Mouse (Mus musculus): ENCODE measurements at regions not wholly inside any gene's neighbourhood (a gene's known extent, or its start where the extent isn't known, plus 50 kb on each side); places are given as distances from the start of the nearest gene placed in this dataset.

DNA sequence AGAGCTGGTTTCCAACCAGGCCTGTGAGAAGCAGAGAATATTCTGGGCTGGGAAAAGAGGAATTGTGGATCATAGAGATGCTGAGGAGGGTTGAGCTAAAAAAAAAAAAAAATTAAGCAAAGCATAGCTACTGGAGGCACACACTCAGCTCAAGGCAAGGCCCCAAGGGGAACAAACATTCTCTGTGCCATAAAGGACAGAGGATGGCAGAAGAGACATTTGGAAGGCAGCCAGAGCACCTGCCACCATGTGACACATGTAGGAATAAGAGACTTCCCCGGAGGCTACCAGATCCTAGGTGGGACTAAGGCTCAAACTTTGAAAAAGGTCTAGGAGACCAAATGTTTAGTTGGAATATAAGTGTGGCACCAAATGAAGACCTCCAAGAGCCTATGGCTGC, 96.4 kb upstream of the Gm26657 start:
- H3K9me3 ChIP-seq = no peaks in the 10 kb centered on the region
- no peaks in the 10 kb centered on the region for H3K36me3 ChIP-seq
- DNase-seq (ENCODE audit: low spot score) = no peak
- H3K4me3 ChIP-seq = no peak overlapping the region
- H3K27ac ChIP-seq = no peak overlapping the region
- H3K4me1 ChIP-seq = peaks cover 25% of the 10 kb centered on the region
- no peaks in the 10 kb centered on the region for H3K27me3 ChIP-seq (ENCODE audit: insufficient read depth, poor library complexity, severe bottlenecking)
- 78% methylated on average over 1 of the region's 1 CpGs for WGBS

DNA sequence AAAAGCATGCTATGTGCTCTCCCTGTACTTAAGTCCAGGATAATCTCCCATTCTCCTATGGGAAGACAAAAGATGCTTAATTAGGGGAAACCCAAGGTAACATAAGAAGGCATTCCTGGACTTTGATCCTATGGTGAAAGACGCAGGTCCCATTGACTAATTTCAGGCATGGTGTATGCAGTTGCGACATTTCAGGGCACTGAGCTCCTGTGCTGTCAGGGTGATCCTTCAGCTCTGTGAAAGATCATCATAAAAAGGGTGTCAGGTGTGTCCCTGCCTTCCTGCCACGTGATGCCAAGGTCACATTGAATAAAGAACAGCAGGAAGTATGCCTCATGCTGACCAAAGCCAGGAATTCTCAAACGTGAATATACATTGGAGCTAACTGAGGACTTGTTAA, 100.2 kb upstream of the Gm26657 start:
- DNase-seq (ENCODE audit: low spot score) = no peak
- WGBS = 54% methylated on average over 4 of the region's 4 CpGs
- Histone ChIP-seq H3K9me3 (no peaks in the 10 kb centered on the region), H3K4me1 (peaks cover 25% of the 10 kb centered on the region), H3K27ac (no peak overlapping the region), H3K36me3 (no peaks in the 10 kb centered on the region), H3K4me3 (no peak overlapping the region), H3K27me3 (ENCODE audit: insufficient read depth, poor library complexity, severe bottlenecking) (no peaks in the 10 kb centered on the region)

DNA sequence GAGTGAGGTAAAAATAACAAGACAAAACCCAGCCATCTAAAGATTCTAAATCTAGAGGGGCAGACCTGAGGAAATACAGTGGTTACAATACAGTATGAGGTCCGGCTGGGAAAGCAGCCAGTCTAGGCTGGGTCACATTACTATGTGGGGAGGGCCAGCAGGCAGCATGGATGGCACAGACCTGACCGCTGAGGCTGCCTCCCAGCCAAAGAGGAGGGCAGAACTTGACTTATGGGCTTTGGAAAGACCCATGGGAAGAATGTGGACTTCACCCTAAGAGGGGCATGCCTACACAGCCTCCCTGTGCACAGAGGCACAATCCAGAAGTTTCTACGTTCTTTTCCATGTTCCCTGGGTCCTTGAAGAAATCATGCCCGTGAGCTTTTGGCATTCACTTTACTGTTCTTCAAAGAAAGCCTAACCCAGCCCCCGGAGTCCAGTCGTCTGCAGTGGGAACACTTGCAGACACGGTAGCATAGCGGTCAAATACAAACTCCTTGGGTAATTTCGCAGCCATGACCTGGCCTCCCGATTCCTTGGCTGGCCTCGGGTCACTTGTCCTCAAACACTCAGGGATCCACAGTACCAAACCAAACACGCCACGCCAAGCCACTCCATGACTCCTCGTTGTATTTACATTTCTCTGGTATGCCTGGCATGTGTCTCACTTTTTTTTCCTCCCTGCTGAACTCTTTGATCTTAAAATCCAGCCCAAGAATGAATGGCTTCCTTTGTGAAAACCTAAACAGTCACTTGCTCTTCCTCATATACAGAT, 101.0 kb upstream of the Gm26657 start:
- Histone ChIP-seq H3K27me3 (ENCODE audit: insufficient read depth, poor library complexity, severe bottlenecking) (no peaks in the 10 kb centered on the region), H3K27ac (peak overlapping the region; percentile 64), H3K4me3 (no peak overlapping the region), H3K9me3 (no peaks in the 10 kb centered on the region), H3K4me1 (peaks cover 19% of the 10 kb centered on the region), H3K36me3 (no peaks in the 10 kb centered on the region)
- 55% methylated on average over 14 of the region's 14 CpGs for WGBS
- no peak for DNase-seq (ENCODE audit: low spot score)

DNA sequence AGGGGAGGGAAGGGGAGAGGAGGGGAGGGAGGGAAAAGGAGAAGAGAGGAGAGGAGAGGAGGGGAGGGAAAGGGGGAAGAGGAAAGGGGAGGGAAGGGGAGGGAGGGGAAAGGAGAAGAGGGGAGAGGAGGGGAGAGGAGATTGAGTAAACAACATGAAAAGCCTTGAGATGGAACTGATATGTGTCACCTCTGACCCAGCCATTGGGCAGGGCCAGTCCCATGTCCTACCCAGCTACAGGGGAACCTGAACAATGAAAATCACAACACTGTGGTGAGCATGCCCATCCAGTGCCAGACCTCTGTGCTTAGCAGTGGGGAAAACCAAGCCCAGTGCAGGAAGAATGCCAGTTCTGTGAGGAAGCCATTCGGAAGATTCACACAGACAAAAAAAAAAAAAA, 103.6 kb upstream of the Gm26657 start:
- WGBS = 70% methylated on average over 1 of the region's 1 CpGs
- DNase-seq (ENCODE audit: low spot score) = no peak

DNA sequence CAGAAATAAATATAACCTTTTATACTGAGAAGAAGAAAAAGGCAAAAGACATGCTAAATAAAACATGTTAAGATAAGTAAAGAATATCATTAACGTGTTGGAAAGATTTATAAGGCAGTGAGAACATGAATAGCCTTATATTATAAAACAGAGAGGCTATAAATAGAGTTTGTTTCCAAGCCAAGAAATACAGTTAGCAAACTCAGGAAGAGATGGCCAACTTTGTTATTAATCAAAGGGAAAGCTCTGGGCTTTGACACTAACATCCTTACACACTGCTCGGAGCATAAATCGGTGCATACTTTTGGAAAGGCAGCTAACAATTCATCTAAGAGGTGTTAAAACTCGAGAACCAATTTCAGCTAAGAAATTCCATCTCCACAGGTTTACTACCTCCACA, 106.3 kb upstream of the Gm26657 start:
- Histone ChIP-seq H3K4me3 (no peak overlapping the region), H3K27ac (no peak overlapping the region), H3K4me1 (no peaks in the 10 kb centered on the region), H3K27me3 (ENCODE audit: insufficient read depth, poor library complexity, severe bottlenecking) (no peaks in the 10 kb centered on the region), H3K36me3 (no peaks in the 10 kb centered on the region), H3K9me3 (no peaks in the 10 kb centered on the region)
- no peak for DNase-seq (ENCODE audit: low spot score)
- 83% methylated on average over 4 of the region's 4 CpGs for WGBS

More for the DNA sequence above, 103.6 kb upstream of the Gm26657 start:
- Histone ChIP-seq H3K36me3 (no peaks in the 10 kb centered on the region), H3K27ac (no peak overlapping the region), H3K4me1 (peaks cover 15% of the 10 kb centered on the region), H3K4me3 (no peak overlapping the region), H3K27me3 (ENCODE audit: insufficient read depth, poor library complexity, severe bottlenecking) (no peaks in the 10 kb centered on the region), H3K9me3 (no peaks in the 10 kb centered on the region)

DNA sequence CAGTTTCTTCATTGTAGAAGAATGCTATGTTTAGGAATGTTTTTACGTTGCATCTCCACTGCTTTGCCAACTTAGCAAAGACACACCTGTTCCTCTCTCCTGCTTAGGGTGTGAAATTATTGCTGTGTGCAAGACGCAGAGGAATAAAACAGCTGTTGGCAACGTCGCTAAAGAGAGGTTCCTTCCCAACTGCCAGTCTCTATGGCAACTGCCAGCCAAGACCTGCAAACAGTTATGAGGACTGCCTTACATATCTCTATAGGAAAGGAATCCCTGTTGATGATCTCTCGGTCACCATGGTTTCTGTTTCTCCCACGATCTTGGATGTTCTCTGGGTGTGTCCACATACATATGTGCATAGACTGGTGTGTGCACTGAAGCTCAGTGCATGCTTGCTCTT, 109.6 kb upstream of the Gm26657 start:
- no peaks in the 10 kb centered on the region for H3K4me1 ChIP-seq
- no peak for DNase-seq (ENCODE audit: low spot score)
- H3K4me3 ChIP-seq = no peak overlapping the region
- no peaks in the 10 kb centered on the region for H3K27me3 ChIP-seq (ENCODE audit: insufficient read depth, poor library complexity, severe bottlenecking)
- no peak overlapping the region for H3K27ac ChIP-seq
- no peaks in the 10 kb centered on the region for H3K9me3 ChIP-seq
- H3K36me3 ChIP-seq = no peaks in the 10 kb centered on the region
- 78% methylated on average over 6 of the region's 6 CpGs for WGBS

DNA sequence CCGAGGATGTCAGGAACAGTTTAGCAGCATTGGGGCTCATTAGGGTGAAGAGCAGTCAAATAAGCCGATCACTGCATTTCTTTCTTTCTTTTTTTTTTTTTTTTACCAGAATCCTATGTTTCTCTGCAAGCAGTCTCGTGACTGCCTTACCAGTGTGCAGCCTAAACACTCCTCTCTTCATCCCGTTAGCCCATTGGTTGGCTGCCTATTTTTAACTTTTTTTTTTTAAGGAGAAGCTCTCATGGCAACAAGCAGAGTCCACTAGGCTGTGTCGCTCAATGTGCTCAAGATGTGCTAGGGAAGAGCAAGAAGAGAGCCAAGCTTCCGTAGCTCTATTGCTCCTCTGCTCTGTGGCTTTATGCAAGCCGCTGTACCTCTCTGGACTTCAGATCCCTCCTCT, 112.7 kb upstream of the Gm26657 start:
- no peaks in the 10 kb centered on the region for H3K27me3 ChIP-seq (ENCODE audit: insufficient read depth, poor library complexity, severe bottlenecking)
- H3K4me1 ChIP-seq = no peaks in the 10 kb centered on the region
- no peaks in the 10 kb centered on the region for H3K9me3 ChIP-seq
- no peak overlapping the region for H3K4me3 ChIP-seq
- no peak for DNase-seq (ENCODE audit: low spot score)
- H3K27ac ChIP-seq = no peak overlapping the region
- H3K36me3 ChIP-seq = no peaks in the 10 kb centered on the region
- 70% methylated on average over 7 of the region's 7 CpGs for WGBS

DNA sequence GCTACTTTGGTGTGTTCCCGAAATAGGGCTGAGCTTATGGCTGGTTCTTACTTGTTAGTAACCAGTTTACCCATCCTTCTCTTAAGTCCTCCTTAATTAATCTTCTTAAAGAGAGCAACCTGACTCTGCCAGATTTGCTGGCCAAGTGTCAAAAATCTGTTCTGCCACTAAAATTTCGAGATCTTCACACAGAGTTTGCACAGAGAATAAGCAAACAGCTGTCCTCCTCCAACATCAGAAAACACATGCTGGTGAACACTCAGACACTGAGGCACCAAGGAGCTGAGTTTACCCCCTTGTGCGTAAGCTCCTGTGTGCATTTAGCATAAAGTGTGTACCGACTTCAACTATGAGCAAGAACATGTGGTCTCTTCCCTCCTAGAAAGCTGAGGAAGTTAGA, 118.1 kb upstream of the Gm26657 start:
- WGBS = 82% methylated on average over 4 of the region's 4 CpGs
- no peaks in the 10 kb centered on the region for H3K36me3 ChIP-seq
- H3K27me3 ChIP-seq (ENCODE audit: insufficient read depth, poor library complexity, severe bottlenecking) = no peaks in the 10 kb centered on the region
- no peaks in the 10 kb centered on the region for H3K4me1 ChIP-seq
- H3K4me3 ChIP-seq = no peak overlapping the region
- DNase-seq (ENCODE audit: low spot score) = no peak
- H3K9me3 ChIP-seq = no peaks in the 10 kb centered on the region
- no peak overlapping the region for H3K27ac ChIP-seq

DNA sequence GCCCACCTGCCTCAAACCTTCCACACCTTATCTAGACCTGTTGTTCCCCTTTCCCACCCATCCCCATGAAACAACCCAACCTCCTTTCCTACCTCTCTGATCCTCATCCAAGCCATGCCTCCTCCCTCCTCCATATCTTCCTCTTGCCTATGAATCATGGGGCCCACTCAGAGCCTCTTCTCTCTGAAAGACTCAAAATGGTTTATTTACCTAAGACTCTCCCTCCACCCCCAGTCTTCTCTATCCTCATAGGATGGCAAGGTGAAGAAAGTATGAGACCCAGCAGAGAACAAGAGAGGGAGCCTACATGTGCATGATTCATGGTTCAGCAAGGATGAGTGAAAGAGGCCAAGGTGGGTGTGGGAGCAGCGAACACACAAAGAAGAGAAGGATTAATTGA, 118.5 kb upstream of the Gm26657 start:
- Histone ChIP-seq H3K36me3 (no peaks in the 10 kb centered on the region), H3K9me3 (no peaks in the 10 kb centered on the region), H3K4me3 (no peak overlapping the region), H3K27ac (no peak overlapping the region), H3K4me1 (no peaks in the 10 kb centered on the region), H3K27me3 (ENCODE audit: insufficient read depth, poor library complexity, severe bottlenecking) (no peaks in the 10 kb centered on the region)
- DNase-seq (ENCODE audit: low spot score) = no peak
- 97% methylated on average over 1 of the region's 1 CpGs for WGBS

DNA sequence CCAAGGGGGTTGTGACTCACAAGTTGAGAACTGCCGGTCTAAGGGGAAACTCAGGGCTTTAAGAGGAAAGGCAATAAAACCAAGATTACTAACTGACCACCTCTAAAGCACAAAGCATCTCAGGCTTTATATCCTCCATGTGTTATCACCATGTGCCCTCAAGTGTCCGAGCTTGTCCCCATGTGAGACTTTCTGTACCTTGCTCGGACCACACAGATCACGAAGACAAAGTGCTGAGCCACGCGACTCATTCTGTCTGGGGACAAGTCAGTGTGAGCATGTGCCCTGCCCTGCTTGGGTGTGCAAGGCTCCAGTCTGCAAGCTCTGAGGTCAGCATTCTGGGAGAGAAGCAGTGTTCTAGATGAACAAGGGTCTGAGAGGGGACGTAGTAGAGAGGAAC, 119.2 kb upstream of the Gm26657 start:
- Histone ChIP-seq H3K27me3 (ENCODE audit: insufficient read depth, poor library complexity, severe bottlenecking) (no peaks in the 10 kb centered on the region), H3K9me3 (no peaks in the 10 kb centered on the region), H3K27ac (no peak overlapping the region), H3K4me3 (no peak overlapping the region), H3K4me1 (no peaks in the 10 kb centered on the region), H3K36me3 (no peaks in the 10 kb centered on the region)
- WGBS = 87% methylated on average over 7 of the region's 7 CpGs
- no peak for DNase-seq (ENCODE audit: low spot score)

DNA sequence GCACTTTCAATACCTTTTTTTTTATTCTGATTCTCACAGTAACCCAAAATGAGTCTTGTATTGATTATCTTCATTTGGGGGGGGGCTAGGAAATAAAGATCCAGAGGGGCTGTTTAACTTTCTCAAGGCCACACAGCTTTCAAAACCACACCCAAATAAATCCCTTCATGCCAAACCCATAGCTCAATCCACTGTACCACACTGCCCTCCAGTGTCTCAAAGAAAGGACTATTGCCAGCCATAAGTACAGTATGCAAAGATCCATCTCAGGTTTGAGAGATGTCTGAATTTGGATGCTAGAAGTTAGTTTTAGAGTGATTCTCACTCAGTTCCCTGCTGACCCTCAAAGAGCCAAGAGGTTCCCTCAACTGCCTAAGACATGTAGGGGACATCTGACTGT, 120.1 kb upstream of the Gm26657 start:
- H3K9me3 ChIP-seq = no peaks in the 10 kb centered on the region

DNA sequence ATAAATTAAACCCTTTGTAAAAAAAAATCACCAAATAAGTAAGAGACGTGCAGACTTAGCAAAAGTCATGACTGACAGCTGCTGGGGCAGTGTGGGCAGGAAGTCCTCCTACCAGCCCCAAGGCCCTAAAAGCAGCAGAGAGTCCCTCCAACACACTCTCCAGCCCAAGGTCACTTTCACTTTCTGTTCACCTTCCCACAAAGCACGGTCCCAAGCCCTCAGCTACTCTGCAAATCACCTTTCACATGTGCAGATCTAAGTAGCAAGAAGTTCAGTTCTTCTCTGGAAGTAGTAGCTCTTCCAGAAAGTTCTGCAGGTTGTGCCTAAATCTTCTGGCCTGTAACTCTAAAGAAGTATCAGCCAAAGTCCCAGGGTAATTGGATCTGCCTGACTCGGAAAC, 120.8 kb upstream of the Gm26657 start:
- Histone ChIP-seq H3K9me3 (no peaks in the 10 kb centered on the region), H3K4me3 (no peak overlapping the region), H3K4me1 (no peaks in the 10 kb centered on the region), H3K27ac (no peak overlapping the region), H3K27me3 (ENCODE audit: insufficient read depth, poor library complexity, severe bottlenecking) (no peaks in the 10 kb centered on the region), H3K36me3 (no peaks in the 10 kb centered on the region)
- no peak for DNase-seq (ENCODE audit: low spot score)
- WGBS = 65% methylated on average over 3 of the region's 3 CpGs

More for the DNA sequence above, 120.1 kb upstream of the Gm26657 start:
- Histone ChIP-seq H3K4me1 (no peaks in the 10 kb centered on the region), H3K27ac (no peak overlapping the region), H3K27me3 (ENCODE audit: insufficient read depth, poor library complexity, severe bottlenecking) (no peaks in the 10 kb centered on the region), H3K36me3 (no peaks in the 10 kb centered on the region), H3K4me3 (no peak overlapping the region)
- no peak for DNase-seq (ENCODE audit: low spot score)

DNA sequence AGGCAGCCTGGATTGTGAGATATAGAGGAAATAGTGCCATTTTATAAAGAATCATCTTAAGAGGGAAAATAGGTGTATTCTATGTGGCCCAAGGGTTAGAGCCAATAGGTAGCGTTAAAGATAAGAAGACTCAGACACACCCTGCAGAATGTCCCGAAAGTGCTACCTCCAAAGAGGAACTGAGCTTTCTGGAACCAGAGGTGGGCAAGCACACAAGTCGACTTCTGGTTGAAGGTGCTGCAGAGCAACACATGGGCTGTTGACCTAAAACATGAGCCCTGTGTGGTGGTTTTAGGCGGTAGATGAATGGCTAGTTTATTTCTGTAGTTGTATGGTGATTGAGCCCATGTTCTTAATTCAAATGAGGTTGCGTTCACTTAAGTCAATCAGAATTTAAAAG, 121.4 kb upstream of the Gm26657 start:
- no peaks in the 10 kb centered on the region for H3K27me3 ChIP-seq (ENCODE audit: insufficient read depth, poor library complexity, severe bottlenecking)
- no peak for DNase-seq (ENCODE audit: low spot score)
- no peaks in the 10 kb centered on the region for H3K9me3 ChIP-seq
- WGBS = 85% methylated on average over 5 of the region's 5 CpGs
- H3K27ac ChIP-seq = no peak overlapping the region
- H3K4me1 ChIP-seq = no peaks in the 10 kb centered on the region
- H3K36me3 ChIP-seq = no peaks in the 10 kb centered on the region
- H3K4me3 ChIP-seq = no peak overlapping the region
